Mouse (Mus musculus) neutrophil, adult 59 days (primary cell): ENCODE measurements around the gene Mpdu1. TPM values are rescaled to one million over a fixed set of nuclear protein-coding genes. Genes with fewer than 3 reads are reported as not detected.

Source experiments
- total RNA-seq, 2 experiments: library from RNA; stranded (reverse); gene quantifications; 1 replicate in 1 of 2; 2 replicates in 1 of 2; pipeline ENCODE4 v1.2.4; 2023

Mpdu1 gene
- total RNA-seq = 10 to 100 TPM; 54.1 to 58.1 TPM

DNA sequence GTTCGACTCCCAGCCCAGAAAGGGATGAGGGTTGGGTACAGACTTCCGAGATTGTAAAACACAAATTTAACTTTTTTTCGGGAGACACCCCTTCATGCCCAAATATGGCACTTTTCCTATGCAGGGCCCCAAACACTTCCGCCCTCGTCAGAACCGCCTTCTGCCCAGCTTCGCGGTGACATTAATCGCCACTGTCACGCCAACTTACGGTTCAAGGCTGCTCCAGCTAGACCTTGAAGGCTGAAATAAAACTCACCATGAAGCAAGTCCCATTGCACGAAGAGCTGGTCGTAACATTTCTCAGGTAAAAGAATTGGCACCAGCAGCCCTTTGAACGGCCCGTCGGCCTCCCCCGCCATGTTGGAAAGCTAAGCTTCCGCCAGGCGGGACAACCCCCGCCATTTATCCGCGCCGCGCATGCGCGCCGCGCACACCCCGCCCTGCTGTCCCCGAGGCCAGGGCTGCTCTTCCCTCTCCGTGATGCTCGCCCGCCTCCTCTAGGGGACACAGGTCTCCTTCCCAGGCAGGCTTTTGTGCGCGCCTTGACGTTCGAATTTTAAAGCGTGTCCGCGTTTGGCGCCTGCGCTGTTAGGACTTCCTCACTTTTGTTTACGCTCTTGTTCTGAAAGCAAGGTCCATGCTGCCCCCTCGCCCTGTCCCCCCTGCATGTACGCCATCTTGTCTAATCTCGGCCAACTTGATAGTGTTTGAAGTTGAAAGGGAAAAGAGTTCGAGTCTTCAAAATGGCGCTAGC is at the start of gene Mpdu1:
Gene Mpdu1, minus strand, starts transcription at position 430 of the 754 bp plus-strand sequence.

DNA sequence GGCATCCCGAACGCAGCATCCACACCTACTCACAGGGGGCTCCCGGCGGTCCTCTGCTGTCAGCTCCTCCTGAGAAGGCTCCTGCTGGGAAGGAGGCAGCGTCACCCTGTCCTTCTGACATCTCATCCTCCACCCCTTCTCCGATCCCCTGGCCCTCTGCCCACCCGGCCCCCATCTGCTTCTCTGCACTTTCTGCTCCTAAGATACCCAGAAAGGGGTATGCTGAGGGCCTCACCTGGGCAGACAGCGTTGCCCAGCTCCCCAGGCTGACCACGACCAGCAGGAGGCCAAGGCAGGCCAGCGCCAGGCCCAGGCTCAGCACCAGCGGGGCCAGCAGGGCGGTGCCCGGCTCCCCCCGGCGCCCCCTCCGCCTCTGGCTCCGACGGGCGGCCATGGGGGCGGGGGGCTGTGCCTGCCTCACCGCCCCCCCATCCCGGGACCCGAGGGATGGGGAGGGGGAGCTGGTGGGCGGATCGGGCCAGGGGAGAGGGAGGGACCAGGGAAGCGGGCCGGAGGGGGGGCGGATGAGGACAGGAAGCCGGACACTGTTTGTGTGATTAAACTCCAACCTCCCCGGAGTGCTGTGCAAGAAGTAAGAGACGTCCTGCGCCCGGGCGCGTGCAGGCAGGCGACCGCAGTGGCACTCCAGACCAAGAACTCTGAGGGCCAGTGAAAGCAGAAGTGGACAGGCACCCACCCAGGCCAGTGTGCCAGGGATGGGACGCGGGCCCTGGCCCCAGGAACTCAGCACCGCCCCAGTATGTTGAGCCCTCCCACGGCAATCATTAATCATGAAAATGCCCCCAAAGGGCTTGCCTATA is 33.1 kb upstream of the Mpdu1 start, which contains the start of the genes Tnfsf12 and Tnfsfm13:
Gene Tnfsf12, minus strand, starts transcription at position 489 of the 821 bp plus-strand sequence.
Gene Tnfsfm13, minus strand, starts transcription at position 738 of the 821 bp plus-strand sequence.

DNA sequence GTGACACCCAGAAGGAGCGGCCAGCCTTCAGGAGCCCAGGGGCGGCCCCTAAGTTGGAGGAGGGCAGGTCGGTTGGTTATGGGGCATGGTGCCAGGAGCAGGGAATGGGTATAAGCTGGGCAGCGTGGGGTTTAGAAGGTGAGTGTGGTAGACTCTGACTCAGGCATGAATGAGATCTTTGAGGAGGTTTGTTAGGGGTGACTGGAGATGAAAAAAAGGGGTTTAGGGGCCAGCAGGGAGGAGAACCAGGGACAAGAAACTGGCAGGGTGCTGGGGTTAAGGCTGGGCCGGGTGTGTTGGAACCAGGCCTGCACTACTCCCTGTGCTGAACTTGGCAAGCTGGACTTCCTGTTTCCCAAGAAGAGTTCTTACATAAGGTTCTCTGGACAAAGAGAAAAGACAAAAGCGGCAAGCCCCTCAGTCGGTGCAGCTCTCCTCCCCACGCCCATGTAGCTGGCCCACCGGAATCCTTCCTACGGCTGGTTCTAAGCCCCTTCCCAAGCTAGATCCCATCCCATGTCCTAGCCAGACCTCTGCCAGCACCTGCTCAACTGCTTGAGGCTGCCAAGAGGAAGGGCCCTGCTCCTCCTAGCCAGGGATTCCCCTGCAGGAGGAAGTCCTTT is 23.2 kb upstream of the Mpdu1 start, which contains the start of gene Tnfsf13:
Gene Tnfsf13, minus strand, starts transcription at position 259 of the 623 bp plus-strand sequence.

DNA sequence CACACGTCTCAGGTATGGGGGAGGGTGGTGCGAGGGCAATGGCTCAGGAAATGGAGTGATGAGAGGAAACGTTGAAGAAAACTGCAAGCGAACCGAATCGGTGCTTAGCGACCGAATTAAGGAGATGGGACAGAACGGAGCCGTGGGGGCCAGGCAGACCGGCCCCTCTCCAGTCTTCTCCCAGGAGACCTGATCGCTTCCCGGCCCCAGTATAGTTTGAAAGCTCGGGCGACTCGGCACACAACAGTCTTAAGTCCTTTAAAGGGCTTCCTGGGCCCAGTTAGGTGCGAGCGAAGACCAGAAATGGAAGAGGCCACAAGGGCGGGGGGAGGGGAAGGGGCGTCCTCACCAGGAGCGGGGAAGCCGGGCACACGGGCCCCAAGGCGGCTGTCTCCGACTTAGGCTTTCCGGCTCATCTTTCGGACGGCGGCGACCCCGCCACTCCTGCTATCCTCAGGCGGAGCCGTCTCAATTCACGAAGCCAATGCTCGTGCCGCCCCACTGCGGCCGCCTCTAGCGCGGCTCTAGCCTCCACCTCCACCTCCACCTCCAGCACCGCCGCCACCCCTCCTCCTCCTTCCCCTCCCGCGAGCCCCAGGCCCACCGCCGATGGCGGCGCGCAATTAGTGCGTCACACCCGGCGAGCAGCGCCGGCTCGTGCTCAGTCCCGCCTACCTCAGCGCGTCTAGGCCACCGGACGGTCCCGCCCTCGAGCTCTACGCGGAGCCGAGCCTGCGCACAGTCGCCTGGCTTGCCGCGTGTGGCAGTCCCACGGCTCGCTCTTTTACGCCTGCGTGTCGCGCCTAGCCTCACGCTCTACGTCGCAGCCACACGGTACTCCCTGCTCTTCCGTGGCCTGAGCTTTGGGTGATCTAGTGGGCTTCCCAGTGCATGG is 19.1 kb upstream of the Mpdu1 start, which contains the start of gene Senp3:
Gene Senp3, minus strand, starts transcription at position 771 of the 895 bp plus-strand sequence.

DNA sequence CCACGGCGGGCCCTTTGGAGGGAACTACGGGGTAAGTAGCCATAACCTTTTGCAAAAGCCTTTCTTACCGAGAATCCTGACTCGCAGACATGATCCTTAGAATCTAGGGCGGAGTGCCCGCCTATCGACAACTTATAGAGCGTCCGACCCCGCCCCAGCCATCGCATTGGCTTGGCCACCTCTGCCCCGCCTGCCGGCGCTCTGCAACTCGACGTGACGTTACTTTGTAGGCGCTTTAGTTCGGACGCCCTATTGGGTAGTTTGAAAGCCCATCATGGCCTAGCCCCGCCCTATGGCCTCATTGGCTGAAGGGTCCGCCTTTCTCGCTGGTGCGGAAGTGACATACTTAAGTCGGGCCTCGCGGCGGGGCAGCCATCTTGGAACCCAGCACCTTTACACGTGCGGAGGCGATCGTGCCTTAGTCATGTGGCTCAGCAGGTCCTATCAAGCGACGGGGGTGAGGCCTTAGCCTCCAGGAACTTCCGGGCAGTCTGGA is 9.8 kb upstream of the Mpdu1 start, which contains the start of gene Eif4a1:
Gene Eif4a1, minus strand, starts transcription at position 213 of the 496 bp plus-strand sequence.

DNA sequence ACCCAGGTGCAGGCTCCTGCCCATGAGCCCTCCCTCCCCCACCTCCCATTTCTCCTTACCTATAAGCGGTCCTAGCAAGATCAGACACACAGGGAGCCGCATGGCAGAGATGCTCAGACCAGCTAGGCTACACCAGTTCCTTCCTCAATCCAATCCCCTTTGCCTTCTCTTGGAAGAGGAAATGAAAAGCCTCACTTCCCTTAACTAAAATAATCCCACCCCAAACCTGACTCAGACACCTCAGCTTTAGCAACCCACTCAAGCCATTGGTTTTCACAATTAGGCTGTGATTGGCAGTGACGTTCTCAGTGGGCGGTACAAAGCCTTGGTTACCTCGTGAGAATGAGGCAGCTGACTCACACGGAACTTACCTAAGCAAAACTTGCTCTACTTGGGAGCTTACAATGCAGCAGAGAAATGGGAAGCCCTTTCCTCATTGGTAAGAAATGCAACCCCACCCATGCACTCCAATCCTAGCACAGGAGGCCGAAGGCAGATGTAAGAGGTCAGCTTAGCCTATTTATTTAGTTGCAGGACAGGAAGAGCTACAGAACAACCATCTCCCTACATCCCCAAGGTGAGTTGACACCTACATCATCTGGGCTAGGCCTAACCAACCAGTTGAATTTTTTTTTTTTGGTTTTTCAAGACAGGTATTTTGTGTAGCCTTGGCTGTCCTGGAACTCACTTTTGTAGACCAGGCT is 3.7 kb upstream of the Mpdu1 start, which contains the start of gene Cd68:
Gene Cd68, minus strand, starts transcription at position 193 of the 704 bp plus-strand sequence.

DNA sequence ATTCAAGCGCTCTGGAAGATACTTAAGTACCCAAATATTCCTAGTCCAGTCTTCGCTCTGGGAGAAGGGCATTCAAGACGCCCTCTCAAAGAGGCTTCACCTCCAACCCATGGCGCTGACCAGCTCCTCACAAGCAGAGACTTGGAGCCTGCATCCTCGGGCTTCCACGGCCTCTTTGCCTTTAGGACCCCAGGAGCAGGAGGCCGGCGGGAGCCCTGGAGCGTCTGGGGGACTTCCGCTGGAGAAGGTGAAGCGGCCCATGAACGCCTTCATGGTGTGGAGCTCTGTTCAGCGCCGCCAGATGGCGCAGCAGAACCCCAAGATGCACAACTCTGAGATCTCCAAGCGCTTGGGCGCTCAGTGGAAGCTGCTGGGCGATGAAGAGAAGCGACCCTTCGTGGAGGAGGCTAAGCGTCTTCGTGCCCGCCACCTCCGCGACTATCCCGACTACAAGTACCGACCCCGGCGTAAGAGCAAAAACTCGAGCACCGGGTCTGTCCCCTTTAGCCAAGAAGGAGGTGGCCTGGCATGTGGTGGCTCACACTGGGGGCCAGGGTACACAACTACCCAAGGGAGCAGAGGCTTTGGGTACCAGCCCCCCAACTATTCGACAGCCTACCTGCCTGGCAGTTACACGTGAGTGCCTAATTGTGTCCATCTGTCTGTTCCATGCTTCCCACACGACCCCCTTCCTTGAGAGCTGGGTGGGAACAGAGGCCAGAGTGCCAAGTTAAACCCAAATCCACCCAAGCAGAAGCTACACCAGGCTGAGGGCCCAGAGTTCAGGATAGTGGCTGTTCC is 7.0 kb downstream of the Mpdu1 start, which contains the start of gene Sox15:
Gene Sox15, plus strand, starts transcription at position 51 of the 801 bp plus-strand sequence.

DNA sequence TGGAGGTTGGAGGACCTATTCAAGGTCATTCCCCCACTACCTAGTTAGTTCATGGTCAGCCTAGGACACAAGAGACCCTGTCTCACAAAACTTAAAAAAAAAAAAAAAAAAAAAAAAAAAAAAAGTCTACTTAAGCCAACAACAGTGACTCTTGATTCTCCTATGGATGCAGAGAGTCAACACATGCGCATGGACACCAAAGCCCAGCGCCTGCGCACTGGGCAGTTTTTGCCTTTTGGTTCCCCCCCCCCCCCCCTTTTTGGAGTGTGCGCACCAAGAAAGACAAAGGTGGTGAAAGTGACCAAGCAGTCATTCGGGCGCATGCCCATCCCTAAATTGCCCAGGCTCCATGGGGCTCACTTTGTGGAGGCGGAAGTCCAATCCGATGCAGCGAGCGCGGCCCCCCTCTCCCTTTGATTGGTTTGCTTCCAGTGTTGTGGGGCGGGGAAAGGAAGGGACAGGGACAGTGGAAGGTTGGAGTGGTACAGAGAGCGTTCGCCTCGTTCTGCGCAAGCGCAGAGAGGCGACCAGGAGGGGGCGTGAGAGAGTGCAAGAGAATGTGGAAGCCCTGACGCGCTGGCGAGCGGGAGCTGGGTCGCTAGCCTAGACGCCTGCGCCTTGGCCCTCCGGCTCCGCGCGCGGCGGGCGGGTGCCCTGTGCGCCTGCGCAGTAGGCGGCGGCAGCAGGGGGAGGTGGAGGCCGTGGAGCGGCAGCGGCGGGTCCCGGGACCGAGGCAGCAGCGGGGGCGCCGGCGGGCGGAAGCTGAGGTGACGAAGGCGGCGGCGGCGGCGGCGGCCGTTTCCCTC is 30.0 kb downstream of the Mpdu1 start, which contains the start of gene Fxr2:
Gene Fxr2, plus strand, starts transcription at position 707 of the 806 bp plus-strand sequence.

DNA sequence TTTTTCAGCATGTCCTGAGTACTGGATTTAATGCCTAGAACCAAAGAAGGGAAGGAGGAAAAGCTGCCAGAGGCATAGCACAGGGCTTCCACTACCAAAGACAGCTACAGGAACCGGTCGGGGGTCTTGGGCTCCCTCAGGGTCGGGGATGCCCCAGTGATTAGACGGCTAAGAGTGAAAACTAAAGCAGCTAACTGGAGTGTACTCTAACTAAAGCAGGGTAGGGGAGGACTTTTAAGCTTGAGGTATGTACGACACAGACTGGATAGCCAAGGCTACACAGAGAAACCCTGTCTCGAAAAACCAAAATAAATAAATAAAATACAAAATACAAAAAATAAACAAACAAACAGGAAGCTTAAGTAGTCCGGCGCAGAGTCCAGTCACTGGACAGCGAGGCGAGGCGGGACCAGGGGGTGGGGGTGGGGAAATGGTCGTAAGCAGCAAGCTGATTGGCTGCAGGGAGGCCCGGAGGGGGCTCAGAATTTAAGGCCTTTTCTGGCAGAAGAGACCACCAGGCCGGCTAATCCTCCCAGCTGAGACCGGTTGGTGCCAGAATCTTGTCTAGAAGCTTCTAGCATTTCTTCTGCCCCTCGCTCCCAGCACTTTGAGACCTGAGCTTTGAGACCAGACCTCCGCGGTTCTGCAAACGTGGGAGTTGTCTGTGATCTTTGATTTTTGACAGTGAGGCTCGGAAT is 40.7 kb downstream of the Mpdu1 start, which contains the start of gene Sat2:
Gene Sat2, plus strand, starts transcription at position 454 of the 698 bp plus-strand sequence.

DNA sequence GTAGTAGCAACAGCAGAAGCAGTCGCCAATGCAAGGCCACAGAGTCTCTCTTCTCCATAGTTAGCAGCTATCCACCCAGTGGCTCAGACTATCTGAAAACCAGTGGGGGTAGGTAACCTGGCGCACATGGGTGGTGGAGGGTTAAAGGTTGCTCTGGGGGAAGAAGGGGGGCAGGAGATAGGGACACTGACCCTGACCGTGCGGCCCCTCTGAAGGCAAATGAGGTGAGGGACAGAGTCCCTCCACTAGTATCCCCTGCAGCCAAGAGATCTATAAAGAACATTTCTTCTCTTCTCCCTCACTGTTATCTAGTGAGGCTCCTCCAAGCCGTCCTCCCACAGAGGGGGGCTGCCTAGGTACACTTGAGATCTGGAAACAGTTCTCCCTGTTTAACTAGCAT is 44.6 kb downstream of the Mpdu1 start, which contains the start of gene Shbg:
Gene Shbg, minus strand, starts transcription at position 101 of the 400 bp plus-strand sequence.

Other genes with a start within 250 kb of the Mpdu1 start
- 100 to 1,000 TPM; 177 to 192 TPM for gene Kdm6b, start 249.0 kb downstream of the Mpdu1 start, total RNA-seq
- 1 to 10 TPM; 2.6 to 6.5 TPM for gene Dnah2, start 113.5 kb downstream of the Mpdu1 start, total RNA-seq
- under 1 TPM in 1 of 2 experiments, not detected in 1; 0.24 TPM for gene Efnb3, start 102.4 kb downstream of the Mpdu1 start, total RNA-seq
- 10 to 100 TPM in 1 of 2 experiments, 1 to 10 TPM in 1; 9.1 to 11.8 TPM for gene Wrap53, start 82.4 kb downstream of the Mpdu1 start, total RNA-seq
- gene Trp53, start 82.3 kb downstream of the Mpdu1 start, total RNA-seq = 10 to 100 TPM; 52.9 to 58.1 TPM
- gene Atp1b2, start 56.7 kb downstream of the Mpdu1 start, total RNA-seq = 1 to 10 TPM in 1 of 2 experiments, under 1 TPM in 1; 0.90 to 4.0 TPM
- gene Shbg, start 44.7 kb downstream of the Mpdu1 start, total RNA-seq = not detected
- not detected for gene Sat2, start 40.6 kb downstream of the Mpdu1 start, total RNA-seq
- gene Fxr2, start 29.7 kb downstream of the Mpdu1 start, total RNA-seq = 10 to 100 TPM; 39.1 to 51.4 TPM
- under 1 TPM in 1 of 2 experiments, not detected in 1; 0.62 TPM for gene Sox15, start 7.3 kb downstream of the Mpdu1 start, total RNA-seq
- gene Cd68, start 3.5 kb upstream of the Mpdu1 start, total RNA-seq = 100 to 1,000 TPM; 111 to 170 TPM
- 100 to 1,000 TPM; 570 to 577 TPM for gene Eif4a1, start 9.8 kb upstream of the Mpdu1 start, total RNA-seq
- 10 to 100 TPM; 66.6 to 83.8 TPM for gene Senp3, start 19.4 kb upstream of the Mpdu1 start, total RNA-seq
- 10 to 100 TPM; 12.1 to 17.1 TPM for gene Tnfsf13, start 23.1 kb upstream of the Mpdu1 start, total RNA-seq
- 10 to 100 TPM in 1 of 2 experiments, 1 to 10 TPM in 1; 6.9 to 12.4 TPM for gene Tnfsf12, start 33.2 kb upstream of the Mpdu1 start, total RNA-seq
- gene Tnfsfm13, start 33.5 kb upstream of the Mpdu1 start, total RNA-seq = 1 to 10 TPM; 4.5 to 7.2 TPM
- gene Polr2a, start 96.0 kb upstream of the Mpdu1 start, total RNA-seq = 10 to 100 TPM; 81.5 to 86.5 TPM
- gene Slc35g3, start 99.3 kb upstream of the Mpdu1 start, total RNA-seq = not detected
- gene Zbtb4, start 103.3 kb upstream of the Mpdu1 start, total RNA-seq = 1 to 10 TPM; 2.8 to 2.9 TPM
- gene Chrnb1, start 133.3 kb upstream of the Mpdu1 start, total RNA-seq = 1 to 10 TPM in 1 of 2 experiments, under 1 TPM in 1; 0.86 to 1.8 TPM
- under 1 TPM in 1 of 2 experiments, not detected in 1; 0.11 TPM for gene Fgf11, start 139.2 kb upstream of the Mpdu1 start, total RNA-seq
- gene Tmem102, start 143.0 kb upstream of the Mpdu1 start, total RNA-seq = not detected
- not detected for gene Gm39566, start 152.7 kb upstream of the Mpdu1 start, total RNA-seq
- gene Spem2, start 155.8 kb upstream of the Mpdu1 start, total RNA-seq = not detected
- not detected for gene Spem1, start 159.5 kb upstream of the Mpdu1 start, total RNA-seq
- 1 to 10 TPM; 1.5 to 1.8 TPM for gene Nlgn2, start 175.1 kb upstream of the Mpdu1 start, total RNA-seq
- gene Tmem256, start 175.9 kb upstream of the Mpdu1 start, total RNA-seq = 100 to 1,000 TPM in 1 of 2 experiments, 10 to 100 TPM in 1; 99.9 to 101 TPM
- gene Plscr3, start 183.7 kb upstream of the Mpdu1 start, total RNA-seq = 10 to 100 TPM; 34.4 to 38.0 TPM
- gene Tnk1, start 196.1 kb upstream of the Mpdu1 start, total RNA-seq = not detected
- gene Tmem95, start 215.4 kb upstream of the Mpdu1 start, total RNA-seq = not detected
- 1 to 10 TPM; 8.4 to 8.8 TPM for gene Kctd11, start 218.8 kb upstream of the Mpdu1 start, total RNA-seq
- 100 to 1,000 TPM; 261 to 285 TPM for gene Acap1, start 232.9 kb upstream of the Mpdu1 start, total RNA-seq
- 1 to 10 TPM in 1 of 2 experiments, under 1 TPM in 1; 0.95 to 1.9 TPM for gene 2810408A11Rik, start 238.3 kb upstream of the Mpdu1 start, total RNA-seq
- 10 to 100 TPM; 17.9 to 18.5 TPM for gene Neurl4, start 238.4 kb upstream of the Mpdu1 start, total RNA-seq